Mouse (Mus musculus) midbrain, embryonic 14.5 days (tissue): ENCODE results near the gene Adad1. TPM values are rescaled to one million over a fixed set of nuclear protein-coding genes. Genes with fewer than 3 reads are reported as not detected.

ENCODE experiments used
- ATAC-seq: fragments of 200-750 bp; cut with Nextera tagmentation; 2 replicates; pipeline ENCODE4 v1.8.0; 2017; ENCODE audit warnings: moderate number of reproducible peaks, moderate library complexity; ENCODE audit not compliant: low FRiP score, low TSS enrichment
- DNase-seq: peaks from one replicate; pipeline ENCODE4 v3.0.0-alpha.2; 2015
- H3K27ac ChIP-seq: fragments of 300-500 bp; sonication (generic); replicated peaks from 2 replicates; pipeline ENCODE4 v1.5.1; 2014; ENCODE audit warnings: mild to moderate bottlenecking, low read depth, low read length, moderate library complexity
- H3K27me3 ChIP-seq: fragments of 300-500 bp; sonication (generic); 2 replicates; pipeline ENCODE4 v1.6.1; 2014; ENCODE audit warnings: low read length, control low read depth, mixed read lengths; ENCODE audit not compliant: control insufficient read depth, insufficient read depth
- H3K36me3 ChIP-seq: fragments of 300-500 bp; sonication (generic); 2 replicates; pipeline ENCODE4 v1.6.1; 2014; ENCODE audit warnings: low read length, control low read depth; ENCODE audit not compliant: control insufficient read depth, insufficient read depth
- H3K4me1 ChIP-seq: fragments of 300-500 bp; sonication (generic); 2 replicates; pipeline ENCODE4 v1.6.1; 2014; ENCODE audit warnings: mild to moderate bottlenecking, antibody characterized with exemption, low read length, control low read depth; ENCODE audit not compliant: control insufficient read depth, insufficient read depth
- H3K4me2 ChIP-seq: fragments of 300-500 bp; sonication (generic); 2 replicates; pipeline ENCODE4 v1.6.1; 2014; ENCODE audit warnings: mild to moderate bottlenecking, low read length, moderate library complexity
- H3K4me3 ChIP-seq: fragments of 300-500 bp; sonication (generic); replicated peaks from 2 replicates; pipeline ENCODE4 v1.5.1; 2014; ENCODE audit warnings: low read depth, low read length
- H3K9ac ChIP-seq: fragments of 300-500 bp; sonication (generic); replicated peaks from 2 replicates; pipeline ENCODE4 v1.6.1; 2014; ENCODE audit warnings: mild to moderate bottlenecking, low read length, moderate library complexity
- H3K9me3 ChIP-seq: fragments of 300-500 bp; sonication (generic); 2 replicates; pipeline ENCODE4 v1.6.1; 2016; ENCODE audit warnings: low read length, control low read depth, mixed read lengths; ENCODE audit not compliant: control insufficient read depth
- WGBS: fragments of 180-500 bp; shearing (Covaris S2); extraction: QIAGEN DNeasy Blood & Tissue Kit; methylation state at CpG from one replicate; pipeline ENCODE4 v1.1.7; 2014; 5-methylcytosine and 5-hydroxymethylcytosine counted together
- polyA plus RNA-seq: library from polyadenylated mRNA; unstranded; fragments of >200 nt; fragmentation: Nextera tagmentation; extraction: Ambion mirVana; gene quantifications from 2 replicates; pipeline ENCODE4 v1.2.1, GENCODE M21; 2014

The Adad1 gene
- polyA plus RNA-seq, 1 experiment from 2014 or later: 0.49 TPM

- no peak overlapping the region for H3K4me2 ChIP-seq
- no peaks in the 10 kb centered on the region for H3K36me3 ChIP-seq
- H3K4me1 ChIP-seq: no peaks in the 10 kb centered on the region
- no peaks in the 10 kb centered on the region for H3K27me3 ChIP-seq
- H3K4me3 ChIP-seq: no peak overlapping the region
- no peak overlapping the region for H3K27ac ChIP-seq
- ATAC-seq (no peak), DNase-seq (no peak)
- no peak overlapping the region for H3K9ac ChIP-seq
- WGBS: 60% methylated on average over 4 of the region's 4 CpGs
- H3K9me3 ChIP-seq: no peaks in the 10 kb centered on the region
These were observed 64.9 kb downstream of the Adad1 start for GRCm38 (mm10) chr3:37128269-37128668.

- Histone ChIP-seq H3K9ac (no peak overlapping the region), H3K4me3 (no peak overlapping the region), H3K9me3 (no peaks in the 10 kb centered on the region), H3K27me3 (no peaks in the 10 kb centered on the region), H3K4me1 (no peaks in the 10 kb centered on the region), H3K27ac (no peak overlapping the region), H3K36me3 (no peaks in the 10 kb centered on the region), H3K4me2 (no peak overlapping the region)
- DNase-seq: no peak
- 76% methylated on average over 2 of the region's 2 CpGs for WGBS
- ATAC-seq: no peak
These were observed 65.7 kb downstream of the Adad1 start for GRCm38 (mm10) chr3:37129063-37129462.

GRCm38 (mm10) chr3:37137231-37137630 lies 73.9 kb downstream of the Adad1 start:
- Histone ChIP-seq H3K4me2 (no peak overlapping the region), H3K9ac (no peak overlapping the region), H3K9me3 (no peaks in the 10 kb centered on the region), H3K27ac (no peak overlapping the region), H3K36me3 (no peaks in the 10 kb centered on the region), H3K4me1 (no peaks in the 10 kb centered on the region), H3K4me3 (no peak overlapping the region), H3K27me3 (no peaks in the 10 kb centered on the region)
- no peak for ATAC-seq
- DNase-seq: no peak
- WGBS: 86% methylated on average over 4 of the region's 4 CpGs

DNA sequence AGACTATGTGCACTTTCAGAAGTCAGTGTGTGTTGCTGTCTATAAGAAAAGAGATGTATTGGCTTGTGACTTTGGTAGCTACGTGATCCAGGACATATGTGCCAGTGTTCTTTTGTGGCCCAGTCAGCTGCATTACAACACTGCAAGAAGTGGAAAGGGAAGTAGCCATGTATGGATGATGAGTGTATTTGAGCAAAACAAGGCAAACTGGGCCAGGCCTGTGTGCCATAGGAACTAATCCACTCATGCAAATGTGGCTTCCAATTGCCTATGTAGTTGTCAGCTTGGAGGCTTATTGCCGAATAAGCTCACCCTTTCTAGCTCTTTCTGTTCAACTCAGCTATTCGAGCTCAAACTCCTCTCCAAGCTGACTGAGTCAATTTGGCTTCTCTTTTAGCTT lies 75.9 kb downstream of the Adad1 start:
- Histone ChIP-seq H3K4me3 (no peak overlapping the region), H3K9me3 (no peaks in the 10 kb centered on the region), H3K4me2 (no peak overlapping the region), H3K36me3 (no peaks in the 10 kb centered on the region), H3K4me1 (no peaks in the 10 kb centered on the region), H3K9ac (no peak overlapping the region), H3K27me3 (no peaks in the 10 kb centered on the region), H3K27ac (no peak overlapping the region)
- 75% methylated on average over 3 of the region's 3 CpGs for WGBS
- DNase-seq (no peak), ATAC-seq (no peak)

GRCm38 (mm10) chr3:37140168-37140906 lies 77.0 kb downstream of the Adad1 start:
- Histone ChIP-seq H3K27ac (no peak overlapping the region), H3K4me3 (no peak overlapping the region), H3K4me1 (no peaks in the 10 kb centered on the region), H3K27me3 (no peaks in the 10 kb centered on the region), H3K36me3 (no peaks in the 10 kb centered on the region), H3K9ac (no peak overlapping the region), H3K9me3 (no peaks in the 10 kb centered on the region), H3K4me2 (no peak overlapping the region)
- ATAC-seq (no peak; the same call in 1 of the 2 replicates), DNase-seq (no peak)
- 96% methylated on average over 6 of the region's 6 CpGs for WGBS

DNA sequence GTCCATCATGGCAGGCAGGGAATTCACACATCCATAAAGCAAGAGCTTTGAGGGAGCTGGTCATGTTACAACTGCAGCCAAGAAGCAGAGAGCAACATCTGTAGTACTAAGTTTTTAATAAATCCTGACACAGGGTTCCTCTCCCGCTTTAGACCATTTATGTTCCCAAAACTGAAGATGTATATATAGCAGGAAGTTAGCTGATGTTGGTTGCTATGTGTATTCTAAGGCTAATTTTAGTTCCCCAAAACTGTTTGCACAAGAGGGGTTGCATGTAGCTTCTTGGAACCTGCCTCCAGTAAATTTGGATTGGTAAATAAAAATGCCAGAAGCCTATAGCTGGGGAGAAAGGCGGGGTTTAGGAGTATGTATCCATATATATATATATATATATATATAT lies 78.5 kb downstream of the Adad1 start:
- no peak overlapping the region for H3K27ac ChIP-seq
- no peaks in the 10 kb centered on the region for H3K36me3 ChIP-seq
- DNase-seq: no peak
- no peaks in the 10 kb centered on the region for H3K9me3 ChIP-seq
- ATAC-seq: no peak
- no peak overlapping the region for H3K4me2 ChIP-seq
- no peak overlapping the region for H3K4me3 ChIP-seq
- 81% methylated on average over 2 of the region's 2 CpGs for WGBS
- H3K4me1 ChIP-seq: no peaks in the 10 kb centered on the region
- H3K9ac ChIP-seq: no peak overlapping the region
- H3K27me3 ChIP-seq: no peaks in the 10 kb centered on the region

GRCm38 (mm10) chr3:37144979-37145378 lies 81.7 kb downstream of the Adad1 start:
- no peak for ATAC-seq
- Histone ChIP-seq H3K4me2 (no peak overlapping the region), H3K36me3 (no peaks in the 10 kb centered on the region), H3K27ac (no peak overlapping the region), H3K27me3 (no peaks in the 10 kb centered on the region), H3K9ac (no peak overlapping the region), H3K4me1 (no peaks in the 10 kb centered on the region), H3K4me3 (no peak overlapping the region), H3K9me3 (no peaks in the 10 kb centered on the region)
- WGBS: 71% methylated on average over 1 of the region's 1 CpGs
- no peak for DNase-seq

- Histone ChIP-seq H3K4me3 (no peak overlapping the region), H3K4me1 (no peaks in the 10 kb centered on the region), H3K9ac (no peak overlapping the region), H3K27me3 (no peaks in the 10 kb centered on the region), H3K27ac (no peak overlapping the region), H3K36me3 (no peaks in the 10 kb centered on the region), H3K9me3 (no peaks in the 10 kb centered on the region), H3K4me2 (no peak overlapping the region)
- ATAC-seq (no peak), DNase-seq (no peak)
- whole genome bisulfite sequencing: 52% methylated on average over 8 of the region's 8 CpGs
These were observed 83.1 kb downstream of the Adad1 start for GRCm38 (mm10) chr3:37146406-37146805.

- H3K9ac ChIP-seq: no peak overlapping the region
- H3K27ac ChIP-seq: no peak overlapping the region
- no peaks in the 10 kb centered on the region for H3K4me1 ChIP-seq
- no peaks in the 10 kb centered on the region for H3K36me3 ChIP-seq
- no peaks in the 10 kb centered on the region for H3K27me3 ChIP-seq
- no peak overlapping the region for H3K4me3 ChIP-seq
- ATAC-seq (no peak), DNase-seq (no peak)
- no peak overlapping the region for H3K4me2 ChIP-seq
- WGBS: 85% methylated on average over 7 of the region's 7 CpGs
- H3K9me3 ChIP-seq: no peaks in the 10 kb centered on the region
These were observed 83.5 kb downstream of the Adad1 start for GRCm38 (mm10) chr3:37146810-37147209.
